Mouse (Mus musculus) stomach, embryonic 15.5 days (tissue): ENCODE measurements around the gene Gm6309. TPM values are rescaled to one million over a fixed set of nuclear protein-coding genes. Genes with fewer than 3 reads are reported as not detected.
"Not testable (repeated sequence)": the region's sequence is repeated elsewhere in the genome, so short reads cannot be mapped to it uniquely, and the experiment has no call there.

Source experiments
- ATAC-seq: fragments of 200-750 bp; cut with Nextera tagmentation; 2 replicates; pipeline ENCODE4 v1.8.0; 2017; ENCODE audit warnings: low read depth, moderate number of reproducible peaks, moderate TSS enrichment; ENCODE audit not compliant: insufficient read depth, low FRiP score
- H3K27ac ChIP-seq: fragments of 300-500 bp; sonication (generic); 2 replicates; pipeline ENCODE4 v1.5.1; 2015; ENCODE audit warnings: mild to moderate bottlenecking, inconsistent platforms
- H3K27me3 ChIP-seq: fragments of 300-500 bp; sonication (generic); replicated peaks from 2 replicates; pipeline ENCODE4 v1.6.1; 2015; ENCODE audit warnings: inconsistent platforms
- H3K36me3 ChIP-seq: fragments of 300-500 bp; sonication (generic); 2 replicates; pipeline ENCODE4 v1.6.1; 2015; ENCODE audit warnings: inconsistent platforms
- H3K4me1 ChIP-seq: fragments of 300-500 bp; sonication (generic); 2 replicates; pipeline ENCODE4 v1.6.1; 2015; ENCODE audit warnings: inconsistent platforms
- H3K4me2 ChIP-seq: fragments of 300-500 bp; sonication (generic); 2 replicates; pipeline ENCODE4 v1.6.1; 2015; ENCODE audit warnings: mild to moderate bottlenecking, inconsistent platforms
- H3K4me3 ChIP-seq: fragments of 300-500 bp; sonication (generic); replicated peaks from 2 replicates; pipeline ENCODE4 v1.5.1; 2015; ENCODE audit warnings: inconsistent platforms
- H3K9ac ChIP-seq: fragments of 300-500 bp; sonication (generic); 2 replicates; pipeline ENCODE4 v1.6.1; 2015; ENCODE audit warnings: inconsistent platforms
- H3K9me3 ChIP-seq: fragments of 300-500 bp; sonication (generic); 2 replicates; pipeline ENCODE4 v1.6.1; 2016; ENCODE audit warnings: inconsistent platforms
- WGBS: fragments of 180-500 bp; shearing (Covaris S2); methylation state at CpG from one replicate; pipeline ENCODE4 v1.1.7; 2015; 5-methylcytosine and 5-hydroxymethylcytosine counted together
- polyA plus RNA-seq: library from polyadenylated mRNA; unstranded; fragments of >200 nt; fragmentation: Nextera tagmentation; extraction: Ambion mirVana; gene quantifications from 2 replicates; pipeline ENCODE4 v1.2.1, GENCODE M21; 2015

Gm6309 gene
- polyA plus RNA-seq, 1 experiment from 2014 or later = not detected

- not testable (repeated sequence) for H3K27ac ChIP-seq, H3K4me1 ChIP-seq, H3K4me3 ChIP-seq, H3K36me3 ChIP-seq, H3K9ac ChIP-seq, H3K9me3 ChIP-seq, H3K27me3 ChIP-seq, H3K4me2 ChIP-seq, ATAC-seq
- WGBS = 52% methylated on average over 4 of the region's 4 CpGs
Observed at GRCm38 (mm10) chr5:146172744-146173143, 2.2 kb upstream of the Gm6309 start.

DNA sequence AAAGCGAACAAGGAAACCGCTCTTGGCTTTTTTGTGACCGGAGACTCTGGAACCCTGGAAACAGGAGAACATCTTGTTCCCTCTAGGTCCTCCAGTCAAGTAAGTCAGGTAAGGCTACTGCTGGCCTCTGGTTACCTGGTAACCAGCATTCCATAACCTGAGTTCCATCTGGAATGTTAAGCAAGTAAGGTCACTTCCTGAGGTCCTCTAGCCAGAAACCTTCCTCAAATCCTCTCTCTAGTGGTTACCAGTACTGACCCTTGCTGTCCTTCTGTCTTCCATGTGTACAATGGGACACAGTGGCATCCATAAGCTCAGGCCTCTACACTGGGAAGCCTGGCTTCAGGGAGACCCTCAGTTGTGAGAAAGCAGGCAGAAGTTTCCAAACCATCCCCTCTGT, 10.1 kb downstream of the Gm6309 start, which contains the start of gene Gm5565:
Gene Gm5565 (minus strand): TSS at position 101 of the 400 bp plus-strand sequence.
- not testable (repeated sequence) for ATAC-seq, H3K27me3 ChIP-seq, H3K36me3 ChIP-seq, H3K4me2 ChIP-seq, H3K4me3 ChIP-seq, H3K27ac ChIP-seq, H3K9ac ChIP-seq, H3K4me1 ChIP-seq, H3K9me3 ChIP-seq
- 88% methylated on average over 3 of the region's 3 CpGs for WGBS

DNA sequence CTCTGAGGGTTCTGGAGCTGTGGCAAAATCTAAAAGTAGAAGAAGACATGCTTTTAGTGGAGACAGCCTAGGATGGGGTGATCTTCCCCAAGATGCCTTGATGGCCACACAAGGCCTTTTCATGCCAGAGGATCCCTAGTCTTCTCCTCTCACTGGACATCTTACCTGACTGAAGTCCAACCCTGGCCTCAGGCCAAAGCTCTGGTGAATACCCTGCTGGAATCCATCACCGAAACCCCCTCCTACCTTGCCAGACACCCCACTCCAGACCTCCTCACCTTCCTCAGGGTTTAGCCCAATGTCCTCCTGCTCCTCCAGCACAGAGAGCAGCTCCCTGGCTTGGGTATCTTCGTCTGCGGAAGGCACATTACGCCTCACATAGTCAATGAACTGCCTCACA, 12.2 kb downstream of the Gm6309 start:
- not testable (repeated sequence) for H3K27ac ChIP-seq, H3K36me3 ChIP-seq, H3K27me3 ChIP-seq, ATAC-seq, H3K4me1 ChIP-seq, H3K9ac ChIP-seq, H3K4me2 ChIP-seq, H3K9me3 ChIP-seq, H3K4me3 ChIP-seq
- WGBS = 93% methylated on average over 4 of the region's 4 CpGs

- WGBS = 69% methylated on average over 3 of the region's 3 CpGs
- no peak overlapping the region for H3K27ac ChIP-seq
- H3K36me3 ChIP-seq = no peaks in the 10 kb centered on the region
- H3K27me3 ChIP-seq = no peaks in the 10 kb centered on the region
- H3K4me3 ChIP-seq = no peak overlapping the region
- no peak overlapping the region for H3K9ac ChIP-seq
- no peaks in the 10 kb centered on the region for H3K4me1 ChIP-seq
- no peaks in the 10 kb centered on the region for H3K9me3 ChIP-seq
- no peak overlapping the region for H3K4me2 ChIP-seq
- no peak for ATAC-seq
Observed at GRCm38 (mm10) chr5:146150454-146150853, 20.1 kb downstream of the Gm6309 start.

DNA sequence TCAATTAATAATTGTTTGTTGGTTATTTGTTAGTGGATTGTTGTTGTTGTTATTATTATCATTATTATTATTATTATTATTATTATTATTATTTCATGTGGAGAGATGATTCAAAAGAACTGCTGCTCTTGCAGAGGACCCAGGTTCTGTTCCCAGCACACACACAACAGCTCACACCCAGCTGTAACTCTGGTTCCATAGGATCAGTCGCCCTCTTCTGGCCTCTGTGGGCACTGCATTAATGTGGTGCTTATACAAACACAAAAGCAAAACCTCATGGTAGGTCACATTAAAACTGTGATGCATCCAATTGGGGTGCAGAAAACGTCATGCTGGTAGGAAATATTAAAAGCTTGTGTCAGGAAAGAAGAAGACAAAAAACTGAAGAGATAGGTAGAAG, 22.6 kb downstream of the Gm6309 start:
- Histone ChIP-seq H3K9me3 (no peaks in the 10 kb centered on the region), H3K4me3 (no peak overlapping the region), H3K27ac (no peak overlapping the region), H3K9ac (no peak overlapping the region), H3K4me1 (no peaks in the 10 kb centered on the region), H3K36me3 (no peaks in the 10 kb centered on the region), H3K27me3 (no peaks in the 10 kb centered on the region), H3K4me2 (no peak overlapping the region)
- WGBS = 38% methylated on average over 2 of the region's 2 CpGs
- ATAC-seq = no peak

Other genes starting within 250 kb of the Gm6309 start
- gene Cyp3a25, start 161.1 kb downstream of the Gm6309 start, polyA plus RNA-seq = 0.10 TPM in 1 of 2 replicates, not detected in the other
- not detected in 2 replicates for gene Cyp3a59, start 91.5 kb downstream of the Gm6309 start, polyA plus RNA-seq
- not detected in 2 replicates for gene Gm5565, start 10.2 kb downstream of the Gm6309 start, polyA plus RNA-seq
- not detected in 2 replicates for gene 1700001J03Rik, start 14.6 kb upstream of the Gm6309 start, polyA plus RNA-seq
- gene Rnf6, start 50.8 kb upstream of the Gm6309 start, polyA plus RNA-seq = 47.1 and 48.2 TPM in 2 replicates
- gene Cdk8, start 60.5 kb upstream of the Gm6309 start, polyA plus RNA-seq = 19.8 and 20.5 TPM in 2 replicates
- 1.8 TPM in 2 replicates for gene Wasf3, start 214.3 kb upstream of the Gm6309 start, polyA plus RNA-seq